Mouse (Mus musculus) neural tube, postnatal 0 days (tissue): ENCODE results near the gene Olfr128. TPM values are rescaled to one million over a fixed set of nuclear protein-coding genes. Genes with fewer than 3 reads are reported as not detected.

ENCODE experiments used
- polyA plus RNA-seq: library from polyadenylated mRNA; unstranded; fragments of >200 nt; fragmentation: Nextera tagmentation; extraction: Ambion mirVana; gene quantifications from 2 replicates; pipeline ENCODE4 v1.2.1, GENCODE M21; 2015

Gene Olfr128
- polyA plus RNA-seq = not detected in 2 replicates

GRCm38 (mm10) chr17:37920248-37920647 is at the start of gene Olfr128:
Olfr128 (plus strand) TSS chr17:37920548.

GRCm38 (mm10) chr17:37900137-37900536 is 20.2 kb upstream of the Olfr128 start, which contains the start of gene Olfr127:
Olfr127 (plus strand) TSS chr17:37900437.

GRCm38 (mm10) chr17:37952979-37953378 is 32.6 kb downstream of the Olfr128 start, which contains the start of gene Olfr761:
Olfr761 (minus strand) TSS chr17:37953079.

Other genes with a start within 250 kb of the Olfr128 start
- not detected in 2 replicates for gene Olfr119, start 224.0 kb upstream of the Olfr128 start, polyA plus RNA-seq
- not detected in 2 replicates for gene Olfr120, start 198.7 kb upstream of the Olfr128 start, polyA plus RNA-seq
- gene Olfr121, start 171.7 kb upstream of the Olfr128 start, polyA plus RNA-seq = not detected in 2 replicates
- gene Olfr122, start 151.9 kb upstream of the Olfr128 start, polyA plus RNA-seq = not detected in 2 replicates
- gene Olfr123, start 127.0 kb upstream of the Olfr128 start, polyA plus RNA-seq = not detected in 2 replicates
- gene Olfr124, start 120.7 kb upstream of the Olfr128 start, polyA plus RNA-seq = not detected in 2 replicates
- not detected in 2 replicates for gene Olfr125, start 87.6 kb upstream of the Olfr128 start, polyA plus RNA-seq
- gene Olfr126, start 73.1 kb upstream of the Olfr128 start, polyA plus RNA-seq = not detected in 2 replicates
- not detected in 2 replicates for gene Olfr127, start 20.1 kb upstream of the Olfr128 start, polyA plus RNA-seq
- gene Olfr761, start 32.5 kb downstream of the Olfr128 start, polyA plus RNA-seq = not detected in 2 replicates
- gene Olfr129, start 139.5 kb downstream of the Olfr128 start, polyA plus RNA-seq = not detected in 2 replicates
- gene Olfr130, start 143.4 kb downstream of the Olfr128 start, polyA plus RNA-seq = not detected in 2 replicates
- not detected in 2 replicates for gene Olfr131, start 168.1 kb downstream of the Olfr128 start, polyA plus RNA-seq
- gene Olfr132, start 214.0 kb downstream of the Olfr128 start, polyA plus RNA-seq = not detected in 2 replicates
- gene Olfr133, start 224.7 kb downstream of the Olfr128 start, polyA plus RNA-seq = not detected in 2 replicates